Mouse (Mus musculus) T-cell, adult 2 months (primary cell): ENCODE measurements at regions not wholly inside any gene's neighbourhood (a gene's known extent, or its start where the extent isn't known, plus 50 kb on each side); places are given as distances from the start of the nearest gene placed in this dataset.

Experiments used
- DNase-seq: peaks from one replicate; pipeline ENCODE4 v3.0.0; 2022; ENCODE audit warnings: low spot score

DNA sequence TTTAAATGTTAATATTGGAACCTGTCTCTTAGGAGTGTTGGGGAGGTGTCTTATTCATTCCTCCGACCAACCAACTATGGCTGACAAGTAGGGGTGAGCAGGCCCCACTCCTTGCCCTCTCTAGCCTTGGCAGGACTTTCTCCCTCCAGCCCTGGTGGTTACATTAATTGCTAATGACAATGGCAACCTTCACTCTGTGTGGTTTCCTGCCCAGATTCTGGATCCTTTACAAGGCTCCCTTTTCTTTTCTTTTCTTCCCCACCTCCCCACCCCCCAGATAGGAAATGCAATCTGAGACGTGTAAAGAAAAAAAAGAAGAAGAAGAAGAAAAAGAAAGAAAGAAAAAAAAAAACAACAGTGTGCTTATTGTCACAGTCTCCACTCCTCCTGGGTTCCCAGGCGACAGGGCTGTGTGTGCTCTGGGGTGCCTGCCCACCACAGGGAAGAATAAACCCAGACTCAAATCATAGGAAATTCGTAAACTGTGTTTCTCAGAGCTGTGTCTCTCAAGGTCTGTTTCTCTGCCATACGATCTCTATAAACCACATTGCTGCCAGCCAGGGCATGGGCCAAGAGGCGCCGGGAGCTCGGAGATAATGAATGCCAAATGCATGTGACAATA is 637.6 kb downstream of the Insc start:
- no peak for DNase-seq

DNA sequence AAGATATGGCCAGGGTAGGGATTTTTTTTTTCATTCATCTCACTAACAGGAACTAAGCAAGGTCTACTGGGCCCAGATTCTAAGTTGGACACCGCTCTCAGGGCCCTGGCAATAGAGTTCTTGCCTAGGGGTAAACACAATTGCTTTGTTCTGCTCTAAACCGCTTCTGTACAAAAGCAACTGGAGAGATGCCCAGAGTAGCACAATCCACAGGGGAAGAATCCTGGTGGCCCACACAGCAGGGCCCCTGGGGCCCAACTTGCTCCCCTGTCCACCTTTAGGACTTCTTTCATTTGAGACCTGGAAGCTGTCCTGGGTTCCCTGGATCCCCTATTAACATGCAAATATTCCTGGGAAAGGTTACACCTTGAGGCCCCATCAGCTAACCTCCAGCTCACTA is 639.4 kb downstream of the Insc start:
- DNase-seq = no peak

DNA sequence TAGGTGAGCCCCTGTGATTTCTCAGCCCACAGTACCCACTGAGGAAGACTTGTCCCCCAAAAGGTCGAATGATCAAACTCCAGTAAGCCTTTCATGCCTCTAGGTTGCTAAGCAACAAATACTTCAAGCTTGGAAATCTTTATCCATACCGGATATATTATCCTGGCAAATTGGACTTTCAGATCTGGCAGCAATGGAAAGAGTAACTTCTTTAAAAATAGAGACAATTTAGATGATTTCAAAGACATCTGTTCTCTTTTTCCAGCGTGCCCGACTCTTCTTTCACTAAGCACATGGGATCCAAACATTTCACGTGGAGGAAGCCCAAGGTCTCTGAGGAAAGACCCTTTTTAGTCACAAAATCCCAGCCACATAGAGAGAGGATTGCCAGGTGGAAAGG is 645.4 kb downstream of the Insc start:
- no peak for DNase-seq

DNA sequence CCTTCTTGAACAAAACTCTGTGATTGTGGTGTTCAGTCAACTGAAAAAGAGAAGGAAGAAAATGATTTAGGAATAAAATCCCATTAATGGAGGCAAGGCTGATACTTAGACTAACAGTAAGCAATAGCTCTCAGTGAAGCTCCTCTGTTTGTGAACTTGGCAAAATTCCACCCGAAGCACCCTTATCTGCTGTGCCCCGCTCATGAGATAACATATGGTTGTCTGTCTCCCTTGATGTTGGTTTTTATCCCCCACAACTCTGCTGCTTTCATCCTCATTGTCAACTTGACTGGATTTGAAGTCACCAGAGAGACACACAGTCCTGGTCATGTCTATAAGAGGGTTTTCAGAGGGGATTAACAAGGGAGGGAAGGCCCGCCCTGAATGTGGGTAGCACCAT is 646.1 kb downstream of the Sox6 start:
- DNase-seq = no peak

DNA sequence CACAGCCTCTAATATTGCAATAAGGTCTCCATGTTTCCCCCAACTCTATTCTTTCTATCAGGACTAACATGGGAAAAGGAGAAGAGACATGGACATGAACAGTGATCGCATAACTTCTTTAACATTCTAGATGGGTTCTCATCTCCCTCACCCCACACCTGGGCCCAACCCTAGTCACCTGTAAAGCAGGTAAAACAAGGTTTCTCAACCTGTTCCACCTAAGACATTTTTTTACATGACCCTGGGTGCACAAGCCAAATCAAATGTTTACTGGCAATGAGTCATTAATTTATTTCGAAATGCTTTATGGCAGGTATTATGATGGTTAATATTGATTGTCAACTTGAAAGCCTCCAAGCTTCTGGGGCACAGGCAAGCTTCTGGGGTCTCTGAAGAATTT is 640.4 kb downstream of the Sox6 start:
- no peak for DNase-seq

DNA sequence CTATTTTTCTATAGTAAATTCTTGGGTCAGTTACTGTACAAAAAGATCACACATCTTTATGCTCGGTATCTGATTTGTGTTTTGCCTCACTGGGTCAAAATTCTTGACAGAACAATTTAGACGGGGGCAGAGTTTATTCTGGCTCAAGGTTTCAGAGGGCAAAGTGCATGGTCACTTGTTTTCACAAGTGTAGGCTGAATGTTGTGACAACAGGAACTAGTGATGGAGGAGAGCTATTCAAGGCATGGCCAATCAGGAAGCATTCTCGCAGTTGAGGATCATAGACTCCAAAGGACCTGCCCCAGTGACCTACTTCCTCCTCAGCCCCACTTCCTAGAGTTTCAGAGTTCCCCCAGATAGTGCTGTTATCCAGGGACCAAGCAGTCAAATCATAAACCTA is 639.1 kb downstream of the Sox6 start:
- no peak for DNase-seq

DNA sequence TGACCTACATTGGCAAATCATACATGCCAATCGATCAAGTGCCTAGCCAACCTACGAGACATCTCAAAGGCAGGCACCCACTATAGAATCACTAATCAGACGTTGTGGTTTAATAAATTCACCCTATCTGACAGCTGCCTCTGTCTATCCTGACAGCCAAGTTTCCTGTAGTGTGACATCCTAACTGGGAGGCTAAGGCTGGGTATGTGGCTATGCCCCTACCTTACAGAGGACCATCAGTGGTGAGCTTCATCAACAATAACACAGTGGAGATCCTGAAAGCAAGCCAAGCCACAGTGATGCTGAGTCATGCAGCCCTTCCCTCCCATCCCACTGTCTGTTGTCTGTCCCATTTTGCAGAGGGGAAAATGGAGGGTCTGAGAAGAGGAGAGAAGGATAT is 630.7 kb downstream of the Sox6 start:
- no peak for DNase-seq

DNA sequence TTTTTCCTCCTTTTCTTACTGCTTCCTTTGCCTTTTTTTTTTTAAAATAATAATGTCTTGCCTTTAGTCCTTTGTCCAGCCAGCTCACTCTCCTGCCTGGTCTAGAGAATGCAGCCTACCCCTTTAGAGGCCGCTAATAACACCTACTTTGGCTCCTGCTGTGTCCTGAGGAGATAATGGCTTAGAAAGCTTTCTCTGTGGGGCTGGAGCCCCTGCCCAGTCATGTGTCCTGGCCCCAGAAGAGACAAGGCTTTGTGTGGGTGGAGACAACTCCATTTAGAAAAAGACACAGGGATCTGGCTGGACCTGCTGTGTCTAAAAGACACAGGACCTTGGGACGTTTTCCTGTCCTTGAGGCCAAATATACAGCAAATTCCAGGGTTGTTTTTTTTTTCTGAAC is 629.7 kb downstream of the Sox6 start:
- DNase-seq = no peak

DNA sequence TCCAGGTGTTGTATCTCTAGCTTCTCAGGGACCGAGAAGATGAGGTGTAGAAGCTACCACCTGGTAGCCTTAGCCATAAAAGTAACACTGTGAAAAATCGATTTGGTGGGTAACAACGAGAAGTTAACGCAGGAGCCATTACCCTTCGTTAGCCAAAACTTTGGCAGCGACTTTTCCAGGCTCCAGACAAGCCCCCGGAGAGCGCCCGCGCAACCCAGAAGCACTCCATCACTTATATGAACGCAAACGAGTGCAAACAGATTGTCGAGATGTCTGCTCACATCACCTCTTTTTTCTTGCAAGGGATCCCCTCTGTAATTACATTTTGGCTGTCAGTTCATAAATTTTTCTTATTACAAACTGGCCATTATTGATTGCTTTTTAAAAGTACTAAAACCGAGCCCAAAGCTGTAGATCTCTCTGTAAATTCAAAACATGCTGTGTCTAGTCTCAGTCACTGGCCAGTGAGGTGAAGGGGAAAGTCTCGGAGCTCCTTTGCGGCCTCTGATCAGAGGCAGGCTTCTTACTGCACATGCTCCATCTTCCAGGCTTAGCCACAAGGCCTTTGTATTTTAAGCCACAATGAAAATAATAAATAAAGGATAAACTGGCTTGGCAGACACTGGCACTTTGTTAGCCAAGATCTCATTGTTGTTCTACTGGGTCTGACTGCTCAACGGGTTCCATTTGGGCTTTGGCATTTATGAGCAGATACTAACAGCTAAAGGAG is 627.9 kb downstream of the Sox6 start:
- no peak for DNase-seq

DNA sequence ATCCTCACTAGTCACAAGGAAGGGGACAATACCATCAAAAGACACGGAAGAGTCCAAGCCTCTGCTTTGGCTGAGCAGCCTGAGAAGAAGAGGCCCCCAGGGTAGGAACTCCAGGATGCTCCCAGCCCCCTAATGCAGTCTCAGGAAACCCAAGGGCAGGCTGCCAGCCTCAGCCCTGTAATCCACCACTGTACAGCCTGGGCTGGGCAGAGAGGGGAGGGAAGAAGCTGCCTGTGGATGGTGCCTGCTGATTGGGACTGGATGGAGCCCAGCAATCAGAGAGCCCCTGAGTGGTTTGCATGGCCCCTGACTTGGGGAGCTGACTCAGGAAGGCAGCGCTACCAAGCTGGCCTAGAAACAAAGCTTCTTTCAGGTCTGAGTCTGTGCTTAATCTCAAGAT is 627.1 kb downstream of the Sox6 start:
- no peak for DNase-seq

DNA sequence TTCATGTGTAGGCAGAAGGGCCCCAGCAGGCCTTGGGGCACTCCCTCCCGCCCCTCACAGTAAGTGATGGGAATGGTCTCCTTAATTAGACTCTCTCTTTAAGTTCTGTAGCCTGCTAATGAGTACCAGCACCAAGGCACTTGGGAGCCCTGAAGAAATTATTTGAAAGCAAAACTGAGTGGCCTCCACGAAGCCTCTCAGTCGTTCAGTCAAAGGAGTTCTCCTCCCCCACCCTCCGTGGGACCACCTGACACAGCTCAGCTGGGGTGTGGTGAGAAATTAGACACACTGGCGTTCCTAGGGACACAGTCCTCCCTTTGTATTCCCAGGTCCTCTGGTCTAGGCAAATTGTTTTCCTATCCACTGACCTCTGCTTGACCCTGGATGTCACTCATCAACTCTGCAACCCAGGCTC is 623.4 kb downstream of the Sox6 start:
- DNase-seq = no peak
